Mouse (Mus musculus): ENCODE measurements around the gene Chrnb1.

Chrnb1 gene

DNA sequence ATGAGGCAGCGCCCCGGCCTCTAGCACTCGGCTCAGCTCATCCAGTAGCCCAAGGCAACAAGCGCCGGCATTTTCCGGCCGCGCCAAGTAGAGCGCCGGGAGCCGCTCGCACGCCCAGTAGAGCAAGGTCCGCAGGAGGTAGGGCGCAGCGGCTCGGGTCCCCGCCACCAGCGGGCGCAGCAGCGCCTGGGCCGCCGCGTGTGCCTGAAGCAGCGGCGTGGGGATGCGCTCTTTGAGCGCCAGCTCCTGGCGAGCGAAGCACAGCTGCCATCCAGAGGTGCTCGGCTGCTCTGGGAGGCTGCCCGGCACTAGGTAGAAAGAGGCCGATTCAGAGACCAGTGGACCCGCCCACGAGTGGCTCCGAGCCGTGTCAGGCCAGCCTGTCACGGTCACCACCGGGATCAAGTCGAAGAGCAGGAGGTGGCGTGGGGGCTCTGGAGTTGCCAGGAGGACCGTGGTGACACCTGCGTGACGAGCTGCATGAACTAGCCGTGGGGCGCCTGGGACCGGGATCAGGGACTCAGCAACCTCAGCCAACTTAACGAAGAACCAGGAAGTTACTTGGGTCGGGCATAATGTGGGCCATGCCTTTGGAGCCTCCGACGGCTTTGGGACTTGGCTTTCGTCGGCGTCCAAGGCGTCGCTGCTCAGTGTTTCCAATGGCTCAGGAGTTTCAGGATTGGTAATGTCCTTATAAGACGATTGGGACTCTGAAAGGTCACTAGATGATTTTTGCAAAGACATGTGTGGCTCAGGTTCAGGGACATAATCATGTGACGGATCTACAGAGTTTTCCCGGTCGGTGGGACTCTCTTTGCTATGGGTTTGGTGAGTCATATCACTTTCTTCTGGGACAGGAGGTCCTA is 8.3 kb upstream of the Chrnb1 start:
- DNase-seq: peak; percentile 69 to 77

DNA sequence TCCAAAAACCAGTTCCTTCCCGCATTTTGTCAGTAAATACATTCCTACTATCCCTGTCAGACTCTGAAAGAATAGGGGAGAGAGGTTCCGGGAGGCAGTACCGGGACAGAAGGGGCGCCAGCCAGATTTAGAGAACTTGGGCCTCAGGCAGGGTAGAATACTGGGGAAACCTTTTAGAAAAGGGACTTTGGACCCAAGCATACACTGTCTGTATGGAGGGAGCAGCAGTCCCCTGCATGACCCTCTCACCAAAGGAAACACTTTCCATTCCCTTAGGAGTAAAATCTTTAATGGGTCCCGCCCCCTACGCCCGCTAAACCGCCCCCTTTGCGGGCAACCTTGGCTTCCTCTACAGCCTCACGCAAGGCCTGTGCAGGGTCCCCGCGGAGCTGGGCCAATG is 7.6 kb upstream of the Chrnb1 start:
- no peak for DNase-seq

DNA sequence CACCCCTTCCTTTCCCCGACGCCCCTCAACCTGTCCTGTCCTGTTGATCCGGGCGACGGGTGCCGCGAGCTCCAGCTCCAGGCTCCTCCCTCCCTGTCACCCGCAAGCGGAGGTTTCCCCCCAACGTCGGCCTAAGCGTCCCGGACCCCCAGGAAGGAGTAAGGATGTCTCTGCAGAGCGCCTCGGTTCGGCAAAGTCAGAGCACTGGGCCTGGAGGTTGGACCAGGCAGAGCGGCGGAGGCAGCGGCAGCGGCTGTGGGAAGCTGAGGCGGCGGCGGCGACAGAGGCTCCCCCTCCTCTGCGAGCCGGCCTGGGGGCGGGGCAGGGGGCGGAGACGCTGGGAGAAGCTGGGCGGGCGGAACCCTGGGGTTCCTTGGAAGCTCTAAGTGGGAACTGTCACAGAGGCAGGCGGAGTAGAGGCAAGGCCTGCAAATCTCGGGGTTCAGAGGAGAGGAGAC is 6.9 kb upstream of the Chrnb1 start:
- peak; percentile 75 to 83 for DNase-seq

DNA sequence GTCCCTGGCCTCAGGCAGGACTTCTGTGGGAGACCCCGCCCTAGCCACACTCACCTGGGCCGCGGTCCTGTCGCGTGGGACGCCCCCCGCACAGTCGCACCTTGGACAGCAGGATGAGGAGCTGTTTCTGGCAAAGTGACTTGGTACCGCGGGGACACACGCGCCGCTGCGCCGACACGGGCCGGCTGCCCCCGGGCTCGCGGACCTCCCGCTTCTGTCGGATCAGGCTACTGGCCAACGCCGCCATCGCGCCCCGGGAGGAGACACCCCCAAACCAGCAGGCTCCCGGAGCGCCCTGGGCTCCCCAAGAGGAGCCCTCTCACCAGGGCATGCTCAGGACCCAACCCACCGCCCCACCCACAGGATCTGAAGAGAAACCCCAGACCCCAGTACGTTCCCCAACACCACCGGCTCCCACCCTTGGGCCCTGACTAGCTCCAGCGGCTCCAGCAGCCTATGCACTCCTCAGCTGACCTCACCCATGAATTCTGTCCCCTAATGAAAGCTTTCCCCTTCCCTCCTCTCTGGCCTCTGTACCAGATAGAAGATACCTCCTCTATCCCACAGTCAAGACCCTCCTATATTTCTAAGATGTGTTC is 5.7 kb upstream of the Chrnb1 start, which contains the start of gene Fgf11:
Gene Fgf11 (minus strand): TSS at position 479 of the 599 bp plus-strand sequence.
- DNase-seq: no peak

DNA sequence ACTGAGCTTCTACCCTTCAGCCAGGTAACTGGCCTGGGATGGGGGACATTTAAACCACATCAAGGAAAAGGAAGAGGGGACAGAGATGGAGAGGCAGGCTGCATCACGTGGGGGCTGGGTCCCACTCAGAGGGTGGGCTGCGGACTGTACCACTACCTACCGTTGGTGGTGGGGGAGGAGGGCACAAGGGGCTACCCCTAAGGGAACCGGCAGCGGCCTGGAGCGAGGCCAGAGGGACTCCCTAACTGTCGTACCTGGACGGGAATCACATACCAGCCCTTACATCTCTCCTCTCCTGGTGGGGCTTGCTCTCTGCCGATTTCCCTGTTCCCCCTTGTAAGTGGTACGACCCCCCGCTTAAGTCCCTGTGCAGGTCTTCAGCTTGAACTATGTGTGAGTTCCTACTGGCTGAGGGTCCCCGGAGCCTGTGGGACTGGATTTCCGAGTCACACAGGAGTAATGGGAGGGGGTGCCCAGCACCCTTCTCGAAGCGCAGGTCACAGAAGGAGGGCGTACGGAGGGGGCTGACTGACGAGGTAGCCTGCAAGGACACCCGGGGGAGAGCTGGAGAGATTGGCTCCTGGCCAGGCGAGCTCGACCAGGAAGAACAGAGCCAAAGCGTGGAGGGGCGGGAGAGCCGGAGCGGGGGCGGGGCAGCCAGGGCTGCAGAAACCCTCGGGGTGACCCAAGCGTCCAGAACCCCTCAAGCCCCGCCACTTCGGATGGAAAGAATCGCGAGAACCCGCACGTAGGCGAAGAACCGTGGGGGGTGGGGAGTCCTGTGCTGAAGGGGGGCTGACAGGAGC is 4.9 kb upstream of the Chrnb1 start:
- DNase-seq: peak in 1 of 2 experiments; percentile 65

DNA sequence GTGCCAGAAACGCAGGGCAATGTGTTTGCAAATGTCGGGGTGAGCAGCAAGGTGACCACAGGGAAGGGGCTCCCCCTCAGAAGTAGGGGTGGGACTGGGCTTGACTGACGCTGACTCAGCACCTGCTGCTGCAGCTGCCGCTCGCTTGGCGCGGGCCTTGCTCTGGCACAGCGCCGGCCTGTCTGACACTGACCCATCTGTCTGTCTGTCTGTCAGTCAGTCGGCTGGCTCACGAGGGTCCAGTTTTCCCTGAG is 4.3 kb upstream of the Chrnb1 start:
- peak in 1 of 2 experiments; percentile 56 for DNase-seq

DNA sequence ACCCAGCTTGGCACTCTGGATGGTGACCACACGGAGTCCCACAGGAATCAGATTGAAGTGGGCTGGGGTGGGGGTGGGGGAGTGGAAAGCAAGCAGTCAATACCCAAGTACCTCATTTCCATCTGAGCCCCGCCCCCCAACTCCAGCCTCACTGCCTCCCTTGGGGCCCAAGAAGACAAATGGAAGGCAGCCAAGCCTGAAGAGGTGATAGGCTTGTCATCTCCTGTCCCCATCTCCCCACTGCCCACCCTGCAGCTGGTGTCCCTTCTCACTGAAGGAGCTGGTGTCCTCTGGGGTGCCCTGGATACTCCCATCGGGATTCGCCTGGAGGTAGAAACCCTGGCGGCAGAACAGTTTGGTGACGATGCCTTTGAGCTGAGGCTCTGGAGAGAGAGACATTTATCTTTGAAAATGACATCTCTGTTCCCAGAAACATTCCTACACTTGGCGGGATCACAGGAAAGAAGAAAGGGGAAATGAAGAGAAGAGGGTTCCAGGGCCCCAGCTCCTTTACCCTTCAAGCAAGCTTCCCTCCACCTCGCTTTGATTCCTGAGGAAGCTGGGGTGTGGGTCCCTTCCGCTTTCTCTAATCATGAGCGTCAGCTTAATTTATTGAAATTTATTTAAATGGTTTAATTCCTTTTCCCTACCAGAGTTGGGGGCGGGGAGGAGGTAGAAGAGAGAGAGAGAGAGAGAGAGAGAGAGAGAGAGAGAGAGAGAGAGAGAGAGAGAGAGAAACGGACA is 3.8 kb upstream of the Chrnb1 start:
- DNase-seq: no peak

DNA sequence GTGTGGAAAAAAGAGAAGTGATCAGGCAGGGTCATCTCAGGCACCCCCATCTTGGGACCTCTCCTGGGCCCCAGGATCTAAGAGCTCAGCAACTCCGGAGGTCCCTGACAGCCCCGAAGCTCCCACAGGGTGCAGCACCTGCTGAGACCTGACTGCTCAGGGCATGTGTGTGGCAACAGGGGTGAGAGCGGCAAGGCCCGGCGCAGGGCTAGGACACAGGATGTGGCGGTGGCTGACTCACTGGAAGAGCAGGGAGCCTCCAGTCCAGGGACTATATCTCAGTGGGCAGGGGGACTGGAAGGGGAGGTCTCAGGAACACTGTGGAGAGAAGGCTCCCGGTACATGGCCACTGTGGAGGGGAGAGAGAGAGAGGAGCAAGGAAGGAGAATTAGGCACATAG is 2.2 kb upstream of the Chrnb1 start:
- no peak for DNase-seq

DNA sequence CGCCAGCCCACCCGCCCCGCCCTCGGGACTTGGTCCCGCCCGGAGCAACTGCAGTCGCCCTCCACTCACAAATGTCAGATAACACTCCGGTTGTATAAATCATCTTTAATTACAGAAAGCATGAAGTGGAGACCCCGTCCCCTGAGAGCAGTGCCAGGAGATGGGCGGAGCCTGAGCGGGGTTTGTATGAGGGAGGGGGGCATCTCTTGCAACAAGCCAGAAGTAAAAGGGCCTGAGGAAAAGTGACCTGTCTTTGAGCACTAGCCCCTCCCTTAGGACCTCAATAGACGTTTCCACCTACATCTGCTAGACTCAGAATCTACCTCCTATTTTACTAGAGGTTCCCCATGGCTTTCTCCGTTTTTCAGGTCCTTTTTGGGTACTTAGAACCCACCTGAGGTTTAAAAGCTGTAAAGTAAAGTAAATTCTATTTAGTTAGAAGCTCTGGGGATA is 266 bp upstream of the Chrnb1 start:
- DNase-seq: no peak

DNA sequence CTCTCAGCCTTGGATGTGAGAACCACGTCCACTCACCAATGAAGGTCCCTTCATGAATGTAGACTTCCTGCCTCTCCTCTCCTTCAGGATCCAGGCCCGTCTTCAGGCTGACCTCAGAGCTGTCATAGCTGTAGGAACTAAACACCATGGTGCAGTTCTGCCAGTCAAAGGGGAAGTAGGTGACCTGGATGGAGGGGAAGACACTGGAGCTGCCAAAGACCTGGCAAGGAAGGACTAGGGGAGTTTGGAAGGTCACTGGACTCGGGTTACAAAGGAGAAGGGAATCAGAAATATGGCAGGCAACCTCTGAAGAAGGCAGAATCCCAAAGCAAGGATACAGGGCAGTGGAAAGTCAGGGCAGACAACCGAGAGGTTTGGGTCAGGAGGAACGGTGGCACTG is 2.3 kb downstream of the Chrnb1 start:
- DNase-seq: no peak

DNA sequence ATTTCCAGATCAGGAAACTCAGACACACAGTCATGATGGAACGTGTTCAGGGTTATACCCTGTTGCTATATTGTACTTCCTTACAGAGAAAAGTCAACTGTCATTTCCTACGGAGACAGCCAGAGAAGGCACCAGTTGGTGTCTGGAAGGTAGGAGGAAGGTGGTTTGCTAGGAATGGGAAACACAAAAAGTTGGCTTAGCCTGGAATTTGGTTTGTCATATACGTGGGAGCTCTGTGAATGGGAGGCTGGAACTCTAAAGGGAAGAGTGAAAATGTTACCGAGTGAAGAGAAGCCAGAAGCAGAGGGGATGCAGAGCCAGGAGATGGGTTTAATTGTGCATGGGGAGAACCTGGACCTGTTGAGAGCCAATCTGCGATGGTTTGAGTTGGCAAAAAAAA is 4.3 kb downstream of the Chrnb1 start:
- no peak for DNase-seq

DNA sequence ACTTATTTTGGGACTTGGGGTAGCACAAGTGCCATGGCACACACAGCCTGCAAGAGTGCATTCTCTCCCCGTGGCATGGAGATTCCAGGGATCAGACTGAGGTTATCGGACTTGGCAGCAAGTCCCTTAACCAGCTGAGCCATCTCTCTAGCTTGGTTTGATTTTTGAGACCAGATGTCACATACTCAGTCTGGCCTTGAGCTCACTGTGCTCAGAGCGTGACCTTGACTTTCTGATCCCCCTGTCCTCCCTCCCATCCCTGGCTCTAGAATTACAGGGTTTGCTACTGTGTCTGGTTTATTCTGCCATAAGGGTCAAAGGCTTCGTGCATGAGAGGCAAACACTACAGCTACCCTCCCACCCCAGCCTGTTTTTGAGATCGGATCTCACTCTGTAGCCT is 6.3 kb downstream of the Chrnb1 start:
- DNase-seq: no peak

DNA sequence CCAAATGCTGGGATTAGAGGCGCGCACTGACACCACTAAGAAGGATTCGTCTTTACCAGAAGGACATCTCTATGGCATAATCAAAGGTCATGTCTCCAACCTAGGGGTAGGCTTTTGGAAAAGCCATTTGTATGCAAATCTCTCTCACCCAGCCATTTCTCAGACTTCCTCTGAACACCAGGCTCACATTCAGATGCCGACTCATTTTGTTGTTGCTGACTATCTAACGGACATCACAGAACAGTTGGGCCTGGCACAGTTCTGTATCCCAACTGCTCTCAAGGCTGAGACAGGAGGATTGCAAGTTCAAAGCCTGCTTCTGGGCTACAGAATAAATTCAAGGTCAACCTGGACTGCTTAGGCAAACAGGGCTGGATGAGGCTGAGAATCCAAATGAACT is 8.4 kb downstream of the Chrnb1 start:
- DNase-seq: no peak

DNA sequence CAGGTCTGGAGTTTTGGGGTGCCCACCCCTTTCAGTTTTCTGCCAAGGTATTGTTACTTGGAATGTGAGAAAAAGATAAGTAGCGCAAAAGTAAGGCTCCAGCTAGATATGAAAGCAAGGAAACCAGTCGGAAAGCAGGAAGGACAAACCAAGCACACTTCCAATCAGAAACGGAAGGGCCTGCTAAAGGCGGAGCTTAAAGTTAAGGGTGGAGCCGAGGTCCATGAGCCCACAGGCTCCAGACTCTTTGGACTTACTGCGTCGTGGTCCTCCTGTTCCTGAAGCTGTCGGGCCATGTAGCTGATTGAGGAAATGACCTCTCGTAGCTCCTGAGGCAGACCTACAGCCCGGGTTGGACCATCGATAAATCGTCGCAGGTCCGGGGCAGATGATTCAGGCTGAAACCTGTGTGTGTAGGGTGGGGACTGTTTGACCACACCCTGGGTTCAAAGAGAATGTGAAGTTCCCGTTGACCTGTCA is 10.9 kb downstream of the Chrnb1 start:
- DNase-seq: no peak

DNA sequence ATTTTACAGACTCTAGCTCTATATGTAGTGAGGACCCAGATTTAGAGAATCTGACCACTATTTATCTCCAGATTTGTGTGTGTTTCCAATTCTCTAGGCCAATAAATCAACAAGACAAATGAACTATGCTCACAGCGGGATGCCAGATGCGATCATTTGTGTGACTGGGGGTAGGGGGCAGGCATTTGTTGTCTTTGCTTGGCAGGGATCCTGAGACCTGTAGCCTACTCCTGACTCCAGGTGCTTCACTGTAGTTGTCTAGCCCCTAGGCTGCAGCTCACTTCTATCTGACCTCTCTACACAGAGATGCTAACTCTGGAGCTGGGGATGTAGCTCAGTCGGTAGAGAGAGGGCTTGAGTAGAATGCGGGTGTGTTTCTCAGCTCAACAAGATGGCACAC is 13.9 kb downstream of the Chrnb1 start:
- no peak for DNase-seq

DNA sequence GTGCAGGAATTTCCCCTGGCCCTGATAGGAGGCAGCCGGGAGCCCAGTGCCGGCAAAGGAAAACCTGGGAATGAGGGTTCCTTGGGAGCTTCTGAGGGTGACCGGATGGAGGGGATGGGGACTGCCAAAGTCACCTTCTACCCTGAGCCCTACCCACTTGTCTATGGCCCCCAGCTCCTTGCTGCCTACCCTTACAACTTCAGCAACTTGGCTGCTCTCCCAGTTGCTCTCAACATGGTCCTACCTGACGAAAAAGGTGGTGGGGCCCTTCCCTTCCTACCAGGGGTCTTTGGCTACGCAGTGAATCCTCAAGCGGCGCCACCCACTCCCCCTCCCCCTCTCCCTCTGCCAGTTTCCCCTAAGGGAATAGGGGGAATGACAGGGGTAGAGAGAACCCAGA is 16.8 kb downstream of the Chrnb1 start:
- DNase-seq: no peak

DNA sequence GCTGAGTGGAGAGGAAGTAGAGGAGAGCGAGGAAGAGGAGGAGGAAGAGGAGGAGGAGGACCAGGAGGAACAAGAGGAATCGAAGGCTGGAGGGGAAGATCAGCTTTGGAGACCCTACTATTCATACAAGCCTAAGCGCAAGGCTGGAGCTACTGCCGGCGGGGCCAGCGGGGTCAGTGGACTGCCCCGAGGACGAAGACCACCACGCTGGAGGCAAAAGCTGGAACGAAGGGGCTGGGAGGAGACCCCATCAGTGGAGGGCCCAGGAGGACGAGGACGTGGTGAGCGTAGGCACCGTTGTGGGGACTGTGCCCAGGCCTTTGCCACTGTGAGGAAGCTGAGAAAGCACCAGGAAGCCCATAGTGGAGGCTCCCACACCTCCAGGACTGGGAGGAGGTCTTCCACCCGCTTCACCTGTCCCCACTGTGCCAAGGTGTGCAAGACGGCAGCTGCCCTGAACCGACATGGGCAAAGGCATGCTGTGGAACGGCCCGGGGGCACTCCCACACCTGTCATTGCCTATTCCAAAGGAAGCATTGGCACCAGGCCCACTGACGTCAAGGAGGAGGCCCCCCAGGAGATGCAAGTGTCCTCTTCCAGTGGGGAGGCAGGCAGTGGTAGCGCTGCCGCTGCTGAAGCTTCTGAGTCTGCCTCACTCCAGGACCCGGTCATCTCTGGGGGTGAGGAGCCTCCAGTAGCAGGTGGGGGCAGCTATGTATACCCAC is 17.3 kb downstream of the Chrnb1 start:
- peak; percentile 60 to 72 for DNase-seq

DNA sequence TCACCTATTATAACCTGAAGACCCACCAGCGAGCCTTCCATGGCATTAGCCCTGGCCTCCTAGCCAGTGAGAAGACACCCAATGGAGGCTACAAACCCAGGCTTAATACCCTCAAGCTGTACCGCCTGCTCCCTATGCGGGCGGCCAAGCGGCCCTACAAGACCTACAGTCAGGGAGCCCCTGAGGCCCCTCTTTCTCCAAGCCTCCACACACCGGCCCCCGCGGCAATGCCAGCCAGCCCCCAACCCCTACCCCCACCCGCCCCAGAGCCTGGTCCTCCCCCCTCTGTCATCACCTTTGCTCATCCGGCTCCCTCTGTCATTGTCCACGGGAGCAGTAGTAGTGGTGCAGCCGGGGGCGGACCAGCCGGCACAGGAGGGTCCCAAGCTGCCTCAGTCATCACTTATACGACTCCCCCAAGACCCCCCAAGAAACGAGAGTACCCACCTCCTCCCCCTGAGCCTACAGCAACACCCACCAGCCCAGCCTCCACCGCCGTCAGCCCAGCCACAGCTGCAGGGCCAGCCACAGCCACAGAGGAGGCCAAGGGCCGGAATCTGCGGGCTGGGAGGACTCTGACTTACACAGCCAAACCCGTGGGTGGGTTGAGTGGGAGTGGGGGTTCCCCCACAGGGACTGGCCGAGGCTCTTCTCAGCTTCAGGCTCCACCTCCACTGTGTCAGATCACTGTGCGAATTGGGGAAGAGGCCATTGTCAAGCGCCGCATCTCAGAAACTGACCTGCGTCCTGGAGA is 18.1 kb downstream of the Chrnb1 start:
- DNase-seq: no peak

DNA sequence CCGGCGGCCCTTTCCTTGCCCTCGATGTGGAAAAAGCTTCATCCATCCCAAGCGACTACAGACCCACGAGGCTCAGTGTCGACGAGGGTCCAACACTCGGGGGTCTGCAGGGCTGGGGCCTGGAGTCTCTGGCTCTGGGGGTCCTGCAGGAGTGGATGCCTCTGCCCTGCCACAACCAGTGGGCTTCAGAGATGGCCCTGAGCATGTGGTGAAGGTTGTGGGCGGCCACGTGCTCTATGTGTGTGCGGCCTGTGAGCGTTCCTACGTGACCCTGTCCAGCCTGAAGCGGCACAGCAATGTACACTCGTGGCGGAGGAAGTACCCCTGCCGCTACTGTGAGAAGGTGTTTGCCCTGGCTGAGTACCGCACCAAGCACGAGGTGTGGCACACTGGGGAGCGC is 19.3 kb downstream of the Chrnb1 start:
- DNase-seq: no peak

DNA sequence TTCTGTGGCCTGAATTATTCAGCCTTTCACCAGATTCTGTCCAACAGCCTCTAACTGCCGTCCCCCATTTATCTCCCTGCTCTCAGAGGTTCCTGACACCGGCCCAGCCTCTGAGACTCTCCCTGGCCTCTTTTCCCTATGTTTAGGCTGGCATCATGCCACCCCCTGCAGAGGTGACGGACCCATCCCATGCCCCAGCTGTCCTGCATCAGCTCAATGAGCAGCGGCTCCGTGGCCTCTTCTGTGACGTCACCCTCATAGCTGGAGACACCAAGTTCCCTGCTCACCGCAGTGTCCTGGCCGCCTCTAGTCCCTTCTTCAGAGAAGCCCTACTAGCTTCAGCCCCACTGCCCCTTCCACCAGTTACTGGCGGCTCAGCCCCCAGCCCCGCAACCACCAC is 20.0 kb downstream of the Chrnb1 start:
- peak in 1 of 2 experiments; percentile 60 for DNase-seq

DNA sequence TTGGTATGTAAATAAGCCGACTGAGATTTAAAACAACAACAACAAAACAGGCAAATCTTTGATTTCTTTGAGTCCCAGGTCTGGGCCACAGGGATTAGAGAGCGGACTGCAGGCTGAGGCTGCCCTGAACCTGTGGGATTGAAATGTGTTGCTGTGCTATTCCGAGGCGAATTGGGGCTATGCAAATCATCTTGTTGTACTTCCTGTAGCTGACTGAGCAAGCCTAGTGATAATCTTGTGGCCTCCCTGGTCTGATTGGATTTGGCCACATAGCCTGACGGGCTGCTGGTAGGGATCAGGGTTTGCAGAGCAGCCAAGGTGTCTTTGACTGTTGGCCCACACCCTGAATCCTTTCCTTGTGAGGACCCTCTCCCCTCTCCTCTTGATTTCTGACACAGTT is 20.8 kb downstream of the Chrnb1 start:
- DNase-seq: no peak

DNA sequence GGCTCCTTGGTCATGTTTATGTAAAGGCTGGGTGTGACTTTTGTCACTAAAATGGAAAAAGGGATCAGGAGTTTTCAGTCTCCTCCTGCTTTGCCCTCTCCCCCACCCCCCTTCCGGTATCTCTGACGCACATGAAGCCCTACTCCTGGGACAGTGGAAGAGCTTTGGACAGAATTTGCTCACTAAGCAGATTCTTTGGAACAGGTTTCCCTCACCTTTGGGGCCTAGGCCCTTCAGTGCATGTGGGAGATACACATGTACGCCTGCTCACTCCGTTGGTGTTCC is 28.2 kb downstream of the Chrnb1 start:
- peak in 1 of 2 experiments; percentile 36 for DNase-seq

All from cerebellum, postnatal 25 days (tissue).